Mouse (Mus musculus) G1E-ER4 (cell line): ENCODE measurements around the gene Frmd6. TPM values are rescaled to one million over a fixed set of nuclear protein-coding genes. Genes with fewer than 3 reads are reported as not detected.

ENCODE experiments used
- GATA1 ChIP-seq: IDR thresholded peaks from one replicate; pipeline ENCODE4 v1.8.0; 2012; ENCODE audit warnings: low read length, inconsistent platforms
- polyA plus RNA-seq: library from polyadenylated mRNA; stranded (reverse); fragments of >175 nt; gene quantifications from 2 replicates; pipeline ENCODE4 v1.2.3, GENCODE M21; 2012

The Frmd6 gene
- polyA plus RNA-seq, 1 experiment = 7.3 TPM

GRCm38 (mm10) chr12:70867780-70868179, 42.5 kb downstream of the Frmd6 start:
- no peak for TF ChIP-seq GATA1

GRCm38 (mm10) chr12:70868190-70868987, 43.1 kb downstream of the Frmd6 start:
- no peak for TF ChIP-seq GATA1

DNA sequence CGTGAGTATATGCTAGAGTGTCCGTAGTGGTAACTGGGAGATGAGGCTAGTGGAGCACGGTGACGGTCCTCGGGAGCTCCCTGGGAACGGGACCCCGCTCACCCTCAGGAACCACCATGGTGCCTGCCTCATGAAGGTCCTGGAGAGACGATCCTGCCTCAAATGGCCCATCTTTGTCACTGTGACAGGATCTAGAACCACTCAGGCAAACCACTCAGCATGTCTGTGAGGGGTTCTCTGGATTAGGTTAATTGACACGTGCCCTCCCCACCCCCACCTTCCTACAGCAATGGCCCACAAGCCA, 43.6 kb downstream of the Frmd6 start:
- no peak for TF ChIP-seq GATA1

DNA sequence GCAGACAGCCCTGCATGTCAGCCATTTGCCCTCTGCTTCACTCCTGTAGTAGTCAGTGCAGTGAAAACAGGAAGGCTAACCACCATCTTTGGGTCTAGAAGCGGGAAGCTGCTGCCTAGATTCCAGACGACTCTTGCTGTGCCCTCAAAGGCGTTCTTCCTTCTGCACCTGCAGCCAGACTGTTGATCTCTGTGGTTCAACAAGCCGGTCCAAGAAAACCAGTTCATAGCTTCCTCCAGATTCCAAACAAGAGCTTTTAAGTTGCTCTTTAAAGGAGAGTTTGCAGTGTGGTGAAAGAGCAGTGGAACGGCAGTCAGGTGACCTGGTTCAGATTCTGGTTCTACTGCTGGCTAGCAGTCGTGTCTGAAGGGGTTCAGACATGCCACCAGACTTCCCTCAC, 48.2 kb downstream of the Frmd6 start:
- TF ChIP-seq GATA1 = no peak

DNA sequence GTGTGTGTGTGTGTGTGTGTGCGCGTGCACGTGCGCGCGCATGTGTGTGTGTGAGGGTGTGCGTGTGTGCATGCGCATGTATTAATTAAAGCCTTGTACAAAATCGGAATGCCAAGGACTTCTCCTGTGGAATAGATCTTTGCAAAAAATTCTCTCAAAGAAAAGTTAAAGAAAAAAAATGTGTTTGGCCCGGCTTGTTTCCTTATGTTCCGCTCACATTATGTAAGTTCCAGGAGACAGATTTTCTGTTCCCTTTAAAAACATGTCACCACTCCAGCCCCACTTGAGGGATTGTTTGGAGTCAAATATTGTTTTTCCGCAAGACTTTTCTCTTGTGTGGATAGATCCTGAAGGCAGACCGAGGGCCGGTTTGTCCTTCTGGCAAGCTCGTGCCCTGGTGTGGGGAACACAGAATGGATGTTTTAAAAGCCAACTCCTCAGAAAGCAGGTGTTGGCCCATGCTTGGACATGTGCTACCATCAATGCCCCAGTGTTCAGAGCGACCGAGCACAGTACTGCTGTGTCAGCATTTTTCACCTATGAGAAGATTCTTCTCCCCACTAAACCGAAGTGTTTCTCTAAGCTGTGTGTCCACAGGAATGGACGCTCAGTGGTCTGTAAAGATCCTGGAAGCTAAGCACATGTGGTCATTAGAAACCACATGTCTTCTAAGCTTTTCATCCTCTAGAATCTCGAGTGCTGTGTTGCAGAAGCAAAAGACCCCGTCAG, 51.1 kb downstream of the Frmd6 start:
- TF ChIP-seq GATA1 = no peak

DNA sequence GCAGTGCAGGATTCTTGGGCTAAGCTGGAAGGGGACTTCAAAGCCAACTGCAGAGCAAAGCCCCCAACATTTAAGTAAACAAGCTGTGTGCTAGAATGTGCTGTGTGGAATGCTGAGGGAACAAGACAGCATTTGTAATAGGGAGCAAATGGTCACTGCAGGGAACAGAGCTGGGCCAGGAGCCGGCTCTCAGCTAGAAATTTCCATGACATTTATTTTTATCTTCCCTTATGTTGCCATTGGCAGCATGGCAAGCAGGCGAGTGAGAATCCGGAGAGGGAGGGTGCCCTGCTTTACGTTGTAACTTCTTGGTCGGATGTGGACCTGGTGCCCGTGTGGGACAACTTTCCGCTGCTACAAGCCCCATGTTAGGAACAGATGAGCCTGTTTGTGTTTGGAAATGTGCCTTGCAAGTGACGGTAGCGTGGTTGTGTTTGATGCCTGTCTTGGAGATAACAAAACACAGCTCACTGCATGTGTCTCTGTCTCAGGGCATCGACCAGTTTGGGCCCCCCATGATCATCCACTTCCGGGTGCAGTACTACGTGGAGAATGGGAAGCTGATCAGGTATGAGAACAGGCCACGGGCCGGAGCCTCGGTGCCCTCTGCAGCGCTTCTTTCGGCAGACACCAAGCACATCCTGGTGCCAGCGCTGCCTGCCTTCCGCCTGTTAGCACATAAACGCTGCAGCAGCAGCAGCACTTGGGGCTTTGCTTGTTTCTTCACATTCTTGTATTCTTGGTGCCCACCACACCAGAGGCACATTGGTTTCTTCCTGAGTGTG, 52.8 kb downstream of the Frmd6 start:
- no peak for TF ChIP-seq GATA1

GRCm38 (mm10) chr12:70880396-70880975, 55.2 kb downstream of the Frmd6 start:
- TF ChIP-seq GATA1 = no peak

- TF ChIP-seq GATA1 = no peak
Observed at GRCm38 (mm10) chr12:70881340-70881739, 56.0 kb downstream of the Frmd6 start.

DNA sequence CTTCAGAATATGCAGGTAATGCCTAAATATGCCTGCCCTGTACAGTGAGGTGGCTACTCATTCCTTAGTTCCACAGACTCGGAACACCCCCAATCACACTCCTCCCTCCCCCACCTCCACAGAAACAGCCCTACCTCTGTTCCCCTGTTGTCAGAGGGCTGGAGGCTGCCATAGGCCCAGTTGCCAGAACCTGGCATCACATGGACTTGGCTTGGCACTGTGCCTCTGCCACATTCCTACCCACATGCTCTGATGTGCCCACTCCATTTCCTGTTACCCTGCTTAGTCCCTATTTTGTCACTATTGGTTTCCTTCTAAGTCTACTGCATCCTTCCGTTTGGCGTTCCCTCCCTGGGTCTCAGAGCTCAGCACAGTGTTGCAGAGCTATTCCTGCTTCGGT, 56.5 kb downstream of the Frmd6 start:
- TF ChIP-seq GATA1 = no peak

DNA sequence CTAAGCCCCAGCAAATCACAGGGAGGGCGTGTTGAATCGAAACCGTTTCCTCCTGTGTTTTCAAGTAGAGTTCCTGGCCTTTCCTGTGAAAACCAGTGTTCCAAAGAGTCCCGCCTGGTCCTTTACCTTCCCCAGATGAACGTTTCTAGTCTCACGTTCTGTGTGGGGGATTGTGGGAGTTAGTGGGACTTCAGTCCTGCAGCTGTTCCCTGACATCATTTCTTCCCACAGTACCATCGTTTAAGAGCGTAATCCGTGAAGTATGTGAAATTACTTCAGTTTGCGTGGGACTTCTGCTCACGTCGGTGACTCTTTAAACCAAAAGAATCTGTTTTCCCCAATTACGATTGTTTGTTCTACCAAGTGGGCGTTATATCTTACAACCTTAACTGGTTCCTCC, 57.8 kb downstream of the Frmd6 start:
- no peak for TF ChIP-seq GATA1

GRCm38 (mm10) chr12:70884113-70884512, 58.8 kb downstream of the Frmd6 start:
- TF ChIP-seq GATA1 = no peak

- no peak for TF ChIP-seq GATA1
Observed at GRCm38 (mm10) chr12:70884973-70885372, 59.7 kb downstream of the Frmd6 start.

DNA sequence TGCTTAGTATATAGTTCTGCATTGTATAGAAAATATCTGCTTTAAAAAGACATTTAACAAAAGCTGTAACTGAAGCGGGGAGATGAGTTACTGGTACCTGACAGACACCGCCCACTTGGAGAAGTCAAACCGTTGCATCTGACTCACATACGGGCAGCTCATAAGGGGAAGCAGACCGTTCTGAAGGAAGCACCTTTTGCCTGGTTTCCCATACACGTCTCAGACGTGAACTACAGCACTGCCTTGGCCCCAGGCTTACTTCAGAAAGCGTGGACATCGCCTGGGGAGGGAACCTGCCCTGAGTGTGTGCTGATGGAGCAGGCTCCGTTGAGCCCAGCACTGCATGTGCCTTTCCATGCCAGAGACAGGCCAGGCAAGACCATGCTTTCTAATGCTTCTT, 60.3 kb downstream of the Frmd6 start:
- no peak for TF ChIP-seq GATA1

DNA sequence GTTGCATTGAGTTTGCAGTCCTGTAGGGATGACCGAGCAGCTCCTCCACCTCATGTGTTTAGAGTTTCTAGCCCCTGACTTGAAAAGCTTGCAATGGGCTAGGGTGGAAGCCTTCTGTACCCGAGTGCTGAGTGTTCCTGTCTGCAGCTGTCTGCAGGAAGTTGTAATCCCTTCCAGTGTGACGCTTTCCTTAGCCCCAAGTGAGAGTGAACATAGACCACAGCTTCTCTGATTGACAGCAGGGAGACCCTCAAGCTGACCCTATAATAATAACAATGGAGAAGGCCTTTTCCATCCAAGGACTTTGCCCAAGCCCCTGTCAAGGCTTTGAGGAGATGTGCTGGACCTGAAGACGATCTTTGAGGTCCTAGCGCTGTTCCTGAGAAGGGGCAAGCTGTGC, 65.1 kb downstream of the Frmd6 start:
- TF ChIP-seq GATA1 = no peak

DNA sequence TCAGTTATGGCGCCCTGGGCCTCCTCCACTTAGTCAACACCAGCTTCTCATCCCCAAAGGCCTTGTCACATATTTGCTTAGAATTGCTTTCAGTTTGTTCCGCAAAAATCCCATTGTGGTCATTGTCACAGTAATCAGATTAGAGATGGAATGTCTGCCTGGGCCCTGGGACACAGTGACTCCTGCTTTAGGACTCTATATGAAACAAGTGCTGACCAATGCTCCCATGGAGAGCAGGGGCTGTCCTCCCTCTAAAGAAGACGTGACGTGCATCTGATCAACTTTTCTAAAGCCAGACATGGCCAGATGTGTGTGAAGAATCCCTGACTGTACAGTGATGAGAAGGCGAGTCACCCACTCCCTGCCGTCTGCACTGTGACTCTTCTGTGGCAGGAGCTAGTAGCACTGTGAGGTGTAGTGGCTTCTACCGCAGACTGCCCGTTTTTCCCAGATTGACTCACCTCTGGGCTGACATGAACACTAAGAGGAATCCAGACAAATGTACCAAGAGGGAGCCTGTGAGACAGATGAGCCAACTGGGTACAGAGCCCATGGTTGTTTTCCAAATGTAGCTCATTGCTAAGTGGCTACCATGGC, 65.7 kb downstream of the Frmd6 start:
- no peak for TF ChIP-seq GATA1

DNA sequence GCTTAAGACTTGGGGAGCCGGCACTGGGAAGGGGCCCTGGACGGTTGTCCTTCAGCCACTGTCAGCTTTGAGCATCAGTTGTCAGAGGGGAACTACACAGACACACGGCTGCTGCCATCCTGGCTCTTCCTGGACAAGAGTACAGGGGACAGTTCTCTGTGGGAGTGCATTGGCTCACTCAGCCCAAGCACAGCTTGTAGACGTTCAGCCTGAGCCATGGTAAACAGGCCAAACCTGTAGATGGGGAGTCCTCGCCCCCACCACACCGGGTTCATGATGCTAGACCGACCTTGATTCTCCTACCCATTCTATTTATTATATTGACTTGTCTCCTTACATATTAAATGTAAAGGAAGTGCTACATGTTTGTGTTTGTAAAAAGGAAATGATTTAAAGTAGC, 70.0 kb downstream of the Frmd6 start:
- no peak for TF ChIP-seq GATA1
